In genomic region chr11:119988391-119988790, GRCm38 (mm10) we compare ENCODE assay signal across 8 mouse cellular contexts. TPM values are rescaled to one million over a fixed set of nuclear protein-coding genes. Genes with fewer than 3 reads are reported as not detected.
DNase-seq lines count a peak whose midpoint lies in the region; ATAC-seq lines count a peak whose summit lies in the region.

No protein-coding gene starts in this region.

- no peak overlapping the region for H3K9ac ChIP-seq in kidney, embryonic 14.5 days (ENCODE audit: low read depth, low read length)
- H3K9ac ChIP-seq in embryonic facial prominence, embryonic 13.5 days, result no peak overlapping the region
- H3K9ac ChIP-seq in heart, embryonic 15.5 days, result no peak overlapping the region

- no peak overlapping the region for H3K4me2 ChIP-seq in kidney, embryonic 14.5 days (replicated peaks; ENCODE audit: low read depth, low read length)
- H3K4me2 ChIP-seq in embryonic facial prominence, embryonic 13.5 days, result no peak overlapping the region
- H3K4me2 ChIP-seq in heart, embryonic 15.5 days, result no peak overlapping the region

- no peaks in the 10 kb centered on the region for H3K27me3 ChIP-seq in kidney, embryonic 14.5 days (ENCODE audit: control insufficient read depth, insufficient read depth, low read length)
- H3K27me3 ChIP-seq in embryonic facial prominence, embryonic 13.5 days, result no peaks in the 10 kb centered on the region
- no peaks in the 10 kb centered on the region for H3K27me3 ChIP-seq in heart, embryonic 15.5 days

- no peak overlapping the region for H3K27ac ChIP-seq in kidney, embryonic 14.5 days (ENCODE audit: low read depth, low read length)
- H3K27ac ChIP-seq in embryonic facial prominence, embryonic 13.5 days, result peak overlapping the region; percentile 80
- peak overlapping the region; percentile 48; the same call in 1 of the 2 replicates for H3K27ac ChIP-seq in heart, embryonic 15.5 days

- H3K4me3 ChIP-seq in kidney, embryonic 14.5 days (ENCODE audit: low read length), result no peak overlapping the region
- H3K4me3 ChIP-seq in embryonic facial prominence, embryonic 13.5 days, result no peak overlapping the region
- no peak overlapping the region for H3K4me3 ChIP-seq in heart, embryonic 15.5 days

- peak; percentile 89 for DNase-seq in kidney, adult 11 months
- DNase-seq in lung, postnatal 36 days, result peak; percentile 58
- DNase-seq in right cerebral cortex, adult 18-20 months, result no peak
- no peak for DNase-seq in layer of hippocampus, postnatal 14 days (ENCODE audit: low spot score in 2 of 2)
- no peak for DNase-seq in layer of hippocampus, adult 11-12 months (ENCODE audit: low spot score)

- H3K36me3 ChIP-seq in kidney, embryonic 14.5 days (ENCODE audit: control insufficient read depth, insufficient read depth, low read length), result peaks cover 6% of the 10 kb centered on the region
- H3K36me3 ChIP-seq in embryonic facial prominence, embryonic 13.5 days, result peaks cover 9% of the 10 kb centered on the region
- H3K36me3 ChIP-seq in heart, embryonic 15.5 days, result no peaks in the 10 kb centered on the region

- WGBS in kidney, embryonic 14.5 days, result 89% methylated on average over 7 of the region's 7 CpGs
- WGBS in embryonic facial prominence, embryonic 13.5 days, result 89% methylated on average over 7 of the region's 7 CpGs
- 91% methylated on average over 7 of the region's 7 CpGs for WGBS in heart, embryonic 15.5 days

- H3K9me3 ChIP-seq in kidney, embryonic 14.5 days (ENCODE audit: control insufficient read depth, low read length), result no peaks in the 10 kb centered on the region
- H3K9me3 ChIP-seq in embryonic facial prominence, embryonic 13.5 days, result no peaks in the 10 kb centered on the region
- H3K9me3 ChIP-seq in heart, embryonic 15.5 days (replicated peaks), result no peaks in the 10 kb centered on the region

- ATAC-seq in kidney, embryonic 14.5 days (ENCODE audit: low FRiP score, low TSS enrichment), result no peak
- no peak for ATAC-seq in embryonic facial prominence, embryonic 13.5 days (ENCODE audit: insufficient number of reproducible peaks, insufficient read depth, low FRiP score, low TSS enrichment, low read depth)
- ATAC-seq in heart, embryonic 15.5 days (replicated peaks; ENCODE audit: insufficient number of reproducible peaks, insufficient read depth, low FRiP score, low read depth), result no peak

- peaks cover 23% of the 10 kb centered on the region for H3K4me1 ChIP-seq in kidney, embryonic 14.5 days (ENCODE audit: control insufficient read depth, insufficient read depth, low read length)
- peaks cover 40% of the 10 kb centered on the region for H3K4me1 ChIP-seq in embryonic facial prominence, embryonic 13.5 days
- peaks cover 35% of the 10 kb centered on the region for H3K4me1 ChIP-seq in heart, embryonic 15.5 days (replicated peaks)

RNA-seq across cellular contexts. Expression of gene Baiap2, which starts 45.8 kb away (rescaled TPM):
- 15.7 and 18.2 TPM in 2 replicates for polyA plus RNA-seq in kidney, embryonic 14.5 days (2014; fragmentation: Nextera tagmentation; extraction: Ambion mirVana)
- polyA plus RNA-seq in embryonic facial prominence, embryonic 13.5 days (2015; fragmentation: Nextera tagmentation; extraction: Ambion mirVana), result 17.5 and 20.0 TPM in 2 replicates
- 11.0 and 16.3 TPM in 2 replicates for polyA plus RNA-seq in heart, embryonic 15.5 days (2015; fragmentation: Nextera tagmentation; extraction: Ambion mirVana)
- total RNA-seq in layer of hippocampus, postnatal 14 days (2021), result 100 to 1,000 TPM; 148 TPM

RNA-seq across cellular contexts. Expression of gene Aatk, which starts 58.6 kb away (rescaled TPM):
- polyA plus RNA-seq in kidney, embryonic 14.5 days (2014; fragmentation: Nextera tagmentation; extraction: Ambion mirVana), result 1.3 and 1.9 TPM in 2 replicates
- 3.6 and 3.7 TPM in 2 replicates for polyA plus RNA-seq in embryonic facial prominence, embryonic 13.5 days (2015; fragmentation: Nextera tagmentation; extraction: Ambion mirVana)
- polyA plus RNA-seq in heart, embryonic 15.5 days (2015; fragmentation: Nextera tagmentation; extraction: Ambion mirVana), result 0.68 and 2.5 TPM in 2 replicates
- total RNA-seq in layer of hippocampus, postnatal 14 days (2021), result 100 to 1,000 TPM; 193 to 202 TPM

Comparison
In these comparisons a context has a peak if more than half of its experiments do, and no peak if none do; other contexts are left out.
1. DNase-seq: peak in kidney, adult 11 months (single experiment) and lung, postnatal 36 days (single experiment); none in right cerebral cortex, adult 18-20 months (single experiment), layer of hippocampus, postnatal 14 days (0 of 2) and layer of hippocampus, adult 11-12 months (single experiment).